Mouse (Mus musculus) kidney, adult 2 months (tissue): ENCODE measurements around the gene Elp4.

Experiments used
- CTCF ChIP-seq: fragments of 200-500 bp; conservative IDR thresholded peaks from 2 replicates; pipeline ENCODE4 v1.5.1; 2011; ENCODE audit warnings: low read depth, mild to moderate bottlenecking, control low read depth, low read length, moderate library complexity, mixed read lengths; ENCODE audit not compliant: insufficient read depth, insufficient read length
- POLR2A ChIP-seq: fragments of 200-500 bp; IDR thresholded peaks from one replicate; pipeline ENCODE4 v1.6.1; 2011; ENCODE audit warnings: low read depth, low read length, control low read depth

- TF ChIP-seq CTCF (no peak), POLR2A (no peak)
Measured at GRCm38 (mm10) chr2:105662606-105663005, 241.8 kb downstream of the Elp4 start.
